Mouse (Mus musculus) lung, postnatal 0 days (tissue): ENCODE measurements at regions not wholly inside any gene's neighbourhood (a gene's known extent, or its start where the extent isn't known, plus 50 kb on each side); places are given as distances from the start of the nearest gene placed in this dataset.

ENCODE experiments used
- ATAC-seq: fragments of 200-750 bp; cut with Nextera tagmentation; 2 replicates; pipeline ENCODE4 v1.8.0; 2017; ENCODE audit warnings: moderate library complexity
- DNase-seq: peaks from one replicate; pipeline ENCODE4 v3.0.0-alpha.2; 2016; ENCODE audit warnings: low spot score
- H3K27ac ChIP-seq: fragments of 300-500 bp; sonication (generic); 2 replicates; pipeline ENCODE4 v1.5.1; 2014; ENCODE audit warnings: antibody characterized with exemption, mild to moderate bottlenecking, low read length, mixed read lengths
- H3K27me3 ChIP-seq: fragments of 300-500 bp; sonication (generic); replicated peaks from 2 replicates; pipeline ENCODE4 v1.6.1; 2014; ENCODE audit warnings: low read length, mixed read lengths; ENCODE audit not compliant: insufficient read depth
- H3K36me3 ChIP-seq: fragments of 300-500 bp; sonication (generic); 2 replicates; pipeline ENCODE4 v1.6.1; 2014; ENCODE audit warnings: low read length, mixed read lengths; ENCODE audit not compliant: insufficient read depth
- H3K4me1 ChIP-seq: fragments of 300-500 bp; sonication (generic); 2 replicates; pipeline ENCODE4 v1.6.1; 2014; ENCODE audit warnings: antibody characterized with exemption, low read depth, low read length, mixed read lengths; ENCODE audit not compliant: insufficient read depth
- H3K4me2 ChIP-seq: fragments of 300-500 bp; sonication (generic); replicated peaks from 2 replicates; pipeline ENCODE4 v1.6.1; 2014; ENCODE audit warnings: low read depth, mild to moderate bottlenecking, low read length, moderate library complexity, mixed read lengths
- H3K4me3 ChIP-seq: fragments of 300-500 bp; sonication (generic); 2 replicates; pipeline ENCODE4 v1.5.1; 2014; ENCODE audit warnings: low read depth, low read length
- H3K9ac ChIP-seq: fragments of 300-500 bp; sonication (generic); replicated peaks from 2 replicates; pipeline ENCODE4 v1.6.1; 2014; ENCODE audit warnings: low read depth, mild to moderate bottlenecking
- H3K9me3 ChIP-seq: fragments of 300-500 bp; sonication (generic); 2 replicates; pipeline ENCODE4 v1.6.1; 2016; ENCODE audit warnings: low read length, mixed read lengths
- CTCF ChIP-seq: IDR thresholded peaks from 2 replicates; pipeline ENCODE4 v1.5.1; 2016; ENCODE audit warnings: antibody characterized with exemption, mild to moderate bottlenecking
- EP300 ChIP-seq: IDR thresholded peaks from 2 replicates; pipeline ENCODE4 v1.6.1; 2016; ENCODE audit warnings: antibody characterized with exemption, mild to moderate bottlenecking, control low read depth
- WGBS: fragments of 180-500 bp; shearing (Covaris S2); extraction: QIAGEN DNeasy Blood & Tissue Kit; methylation state at CpG from one replicate; pipeline ENCODE4 v1.1.7; 2014; 5-methylcytosine and 5-hydroxymethylcytosine counted together

DNA sequence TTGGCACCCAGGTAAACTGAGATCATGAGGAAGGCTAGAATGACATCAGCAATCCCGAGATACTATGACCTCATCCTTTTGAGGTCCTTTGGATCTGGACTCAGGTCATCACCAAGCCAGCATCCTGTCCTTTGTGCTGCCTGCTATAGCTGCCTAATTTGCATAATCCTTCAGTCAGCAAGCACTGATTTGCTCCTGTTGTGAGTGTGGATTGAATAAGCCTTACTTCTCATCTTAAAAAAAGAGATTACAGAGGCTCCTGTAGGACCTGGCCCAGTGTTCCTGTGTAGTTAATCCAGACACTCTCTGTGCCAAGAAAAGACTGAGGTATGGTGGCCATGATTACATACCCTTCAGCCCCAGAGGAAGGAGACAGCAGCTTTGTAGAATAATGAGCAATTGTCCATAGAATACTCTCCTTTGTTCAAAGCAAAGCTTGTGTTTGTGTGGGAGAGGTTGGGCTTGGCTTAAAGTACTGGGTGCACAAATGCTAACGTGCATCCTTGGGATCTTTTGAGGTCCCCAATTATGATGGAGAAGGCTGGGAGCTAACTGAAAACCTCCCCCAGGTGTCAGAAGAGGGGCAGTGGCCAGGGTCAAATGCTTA is 50.4 kb upstream of the Sorl1 start:
- no peak overlapping the region for H3K9ac ChIP-seq
- H3K36me3 ChIP-seq = no peaks in the 10 kb centered on the region
- H3K27me3 ChIP-seq = no peaks in the 10 kb centered on the region
- no peak overlapping the region for H3K4me3 ChIP-seq
- H3K4me1 ChIP-seq = no peaks in the 10 kb centered on the region
- TF ChIP-seq EP300 (no peak), CTCF (no peak)
- no peak for ATAC-seq
- no peak overlapping the region for H3K27ac ChIP-seq
- DNase-seq = no peak
- 40% methylated on average over 2 of the region's 2 CpGs for WGBS
- no peaks in the 10 kb centered on the region for H3K9me3 ChIP-seq
- no peak overlapping the region for H3K4me2 ChIP-seq
